Mouse (Mus musculus) heart, adult 2 months (tissue): Measurements from ENCODE around the gene Gpr4.

Experiments used
- CTCF ChIP-seq: fragments of 200-600 bp; IDR thresholded peaks from 2 replicates; pipeline ENCODE4 v1.8.1; 2022; ENCODE audit warnings: antibody characterized with exemption, mild to moderate bottlenecking, moderate library complexity
- POLR2A ChIP-seq: fragments of 200-500 bp; IDR thresholded peaks from 2 replicates; pipeline ENCODE4 v1.6.1; 2011; ENCODE audit warnings: mild to moderate bottlenecking, low read depth, low read length, control low read depth; ENCODE audit not compliant: insufficient read depth

GRCm38 (mm10) chr7:19170142-19170541 lies 42.2 kb upstream of the Gpr4 start:
- TF ChIP-seq POLR2A (no peak), CTCF (no peak)
